Mouse (Mus musculus) G1E (cell line): ENCODE results near the gene Stub1.

Experiments
- CTCF ChIP-seq: IDR thresholded peaks from 2 replicates; pipeline ENCODE4 v1.5.1; 2012; ENCODE audit warnings: low read depth, low read length, inconsistent platforms, mixed read lengths
- GATA1 ChIP-seq: IDR thresholded peaks from 2 replicates; pipeline ENCODE4 v1.6.1; 2012; ENCODE audit warnings: borderline replicate concordance, low read length, inconsistent platforms, mixed read lengths
- GATA2 ChIP-seq: IDR thresholded peaks from 2 replicates; pipeline ENCODE4 v1.6.1; 2012; ENCODE audit warnings: low read depth, low read length, inconsistent platforms, borderline replicate concordance
- TAL1 ChIP-seq: conservative IDR thresholded peaks from 2 replicates; pipeline ENCODE4 v1.6.1; 2012; ENCODE audit warnings: low read depth, low read length, inconsistent platforms, mixed read lengths

- TF ChIP-seq CTCF (no peak), TAL1 (no peak), GATA1 (no peak), GATA2 (no peak)
Measured at GRCm38 (mm10) chr17:25823452-25823851, 9.8 kb downstream of the Stub1 start, which contains the start of gene Wdr24.
